In the genomic region with DNA sequence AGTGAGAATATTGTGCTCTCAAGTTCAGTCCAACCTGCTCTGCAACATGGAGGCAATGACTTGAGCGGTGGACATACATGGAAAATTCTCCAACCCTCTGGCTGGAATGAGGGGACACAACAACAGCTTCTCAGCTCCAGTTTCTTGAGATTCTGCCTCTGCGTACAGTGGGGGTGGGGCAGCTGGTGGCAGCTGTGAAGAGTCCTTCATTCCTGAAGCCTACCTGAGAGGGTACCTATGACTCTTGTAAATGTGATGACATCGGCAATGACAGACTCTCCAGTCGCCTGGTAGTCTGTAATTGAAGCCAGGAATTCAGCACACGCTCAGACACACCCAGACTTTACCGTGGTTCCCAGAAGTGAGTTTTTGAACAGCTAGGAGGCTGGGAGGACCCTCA, we compare ENCODE assay signal across 29 mouse cellular contexts. TPM values are rescaled to one million over a fixed set of nuclear protein-coding genes. Genes with fewer than 3 reads are reported as not detected.
A peak's percentile ranks its signal among the peaks of the same experiment; 100 is the strongest.
DNase-seq lines count a peak whose midpoint lies in the region; ATAC-seq and TF ChIP-seq lines count a peak whose summit lies in the region.
"Had no signal": no experiment of that assay in that cellular context is flagged by ENCODE, and none has a peak within 500 bp of the region (broad histone marks: within the 10 kb centered on the region; RNA-seq: fewer than 3 reads in every experiment).

No protein-coding gene starts in this region.

- no peak for TF ChIP-seq POLR2A in lung, adult 2 months (IDR thresholded peaks at IDR 0.05; ENCODE audit: borderline replicate concordance, extremely low read depth, low read depth, low read length)

- 73% methylated on average over 6 of the region's 6 CpGs for WGBS in heart, embryonic 10.5 days
- WGBS in heart, embryonic 12.5 days, result 64% methylated on average over 6 of the region's 6 CpGs
- 48% methylated on average over 6 of the region's 6 CpGs for WGBS in lung, postnatal 0 days
- WGBS in lung, adult 2 months, result 54% methylated on average over 6 of the region's 6 CpGs

- peak; percentile 24 for DNase-seq in heart, embryonic 10.5 days (ENCODE audit: low spot score)
- peak; percentile 63 for DNase-seq in lung, postnatal 0 days (ENCODE audit: low spot score)
- no peak for DNase-seq in lung, adult 2 months
- peak; percentile 8 for DNase-seq in lung, postnatal 10 days
- no peak for DNase-seq in kidney, adult 8-10 months
- no peak for DNase-seq in left cerebral cortex, postnatal 14 days (ENCODE audit: low spot score in 2 of 2)
- DNase-seq: adrenal gland, postnatal 10 days; adrenal gland, postnatal 36 days; B cell, adult 2 months; cerebellum, adult 18-20 months; cerebellum, adult 9-10 months; cerebellum, postnatal 14 days; gastrocnemius, postnatal 14 days; heart, adult 18-20 months; heart, postnatal 36 days had no signal

- no peaks in the 10 kb centered on the region for H3K36me3 ChIP-seq in heart, embryonic 10.5 days
- no peaks in the 10 kb centered on the region for H3K36me3 ChIP-seq in heart, embryonic 12.5 days
- H3K36me3 ChIP-seq in lung, postnatal 0 days (ENCODE audit: insufficient read depth, low read length), result no peaks in the 10 kb centered on the region
- H3K36me3 ChIP-seq: forebrain, embryonic 10.5 days; heart, embryonic 15.5 days; hindbrain, embryonic 10.5 days; hindbrain, embryonic 13.5 days had no signal

- H3K27me3 ChIP-seq in heart, embryonic 10.5 days (ENCODE audit: insufficient read depth, poor library complexity, severe bottlenecking), result no peaks in the 10 kb centered on the region; the same call in none of the 2 replicates
- H3K27me3 ChIP-seq in heart, embryonic 12.5 days (replicated peaks), result peaks cover 9% of the 10 kb centered on the region; the same call in 1 of the 2 replicates
- no peaks in the 10 kb centered on the region for H3K27me3 ChIP-seq in lung, postnatal 0 days (replicated peaks; ENCODE audit: insufficient read depth, low read length)
- H3K27me3 ChIP-seq: forebrain, embryonic 13.5 days had no signal

- no peak overlapping the region for H3K27ac ChIP-seq in heart, embryonic 10.5 days
- no peak overlapping the region for H3K27ac ChIP-seq in heart, embryonic 12.5 days (ENCODE audit: poor library complexity, severe bottlenecking)
- H3K27ac ChIP-seq in lung, postnatal 0 days (ENCODE audit: low read length), result no peak overlapping the region
- H3K27ac ChIP-seq: forebrain, embryonic 10.5 days; forebrain, embryonic 13.5 days; heart, embryonic 15.5 days; hindbrain, embryonic 10.5 days; hindbrain, embryonic 13.5 days had no signal

- H3K4me3 ChIP-seq in heart, embryonic 10.5 days, result no peak overlapping the region
- no peak overlapping the region for H3K4me3 ChIP-seq in heart, embryonic 12.5 days
- no peak overlapping the region for H3K4me3 ChIP-seq in lung, postnatal 0 days (ENCODE audit: low read depth, low read length)
- no peak overlapping the region for H3K4me3 ChIP-seq in lung, adult 2 months (replicated peaks; ENCODE audit: extremely low read depth, low read depth, low read length)
- H3K4me3 ChIP-seq: forebrain, embryonic 10.5 days; forebrain, embryonic 13.5 days; heart, embryonic 15.5 days; hindbrain, embryonic 10.5 days; hindbrain, embryonic 13.5 days had no signal

- ATAC-seq in heart, embryonic 12.5 days (ENCODE audit: insufficient number of reproducible peaks, low FRiP score), result no peak
- ATAC-seq in lung, postnatal 0 days, result peak; percentile 91
- ATAC-seq: forebrain, embryonic 13.5 days; forebrain, embryonic 16.5 days; hindbrain, embryonic 16.5 days had no signal

- intact Hi-C loops in left cerebral cortex, postnatal 14 days (cut with DNase I), result no loop called here

- no peak for TF ChIP-seq CTCF in lung, postnatal 0 days (IDR thresholded peaks at IDR 0.05)
- no peak for TF ChIP-seq CTCF in lung, adult 2 months (IDR thresholded peaks at IDR 0.05; ENCODE audit: insufficient read depth, low read length)

- 0 out of 2 replicates have a peak, but pooled peaks have one; percentile 15 for TF ChIP-seq EP300 in lung, postnatal 0 days (IDR thresholded peaks at IDR 0.05)

- H3K9me3 ChIP-seq in heart, embryonic 10.5 days, result no peaks in the 10 kb centered on the region
- no peaks in the 10 kb centered on the region for H3K9me3 ChIP-seq in heart, embryonic 12.5 days (replicated peaks)
- H3K9me3 ChIP-seq in lung, postnatal 0 days (ENCODE audit: low read length), result no peaks in the 10 kb centered on the region
- H3K9me3 ChIP-seq: forebrain, embryonic 10.5 days; forebrain, embryonic 13.5 days; heart, embryonic 15.5 days; hindbrain, embryonic 10.5 days; hindbrain, embryonic 13.5 days had no signal

- H3K9ac ChIP-seq in heart, embryonic 12.5 days, result no peak overlapping the region
- no peak overlapping the region for H3K9ac ChIP-seq in lung, postnatal 0 days (replicated peaks; ENCODE audit: low read depth)
- H3K9ac ChIP-seq: forebrain, embryonic 13.5 days; heart, embryonic 15.5 days; hindbrain, embryonic 13.5 days had no signal

- H3K4me2 ChIP-seq in heart, embryonic 12.5 days, result no peak overlapping the region
- no peak overlapping the region for H3K4me2 ChIP-seq in lung, postnatal 0 days (replicated peaks; ENCODE audit: low read depth, low read length)
- H3K4me2 ChIP-seq: forebrain, embryonic 13.5 days; heart, embryonic 15.5 days; hindbrain, embryonic 13.5 days had no signal

- H3K4me1 ChIP-seq in heart, embryonic 10.5 days, result no peaks in the 10 kb centered on the region
- H3K4me1 ChIP-seq in heart, embryonic 12.5 days (replicated peaks), result no peaks in the 10 kb centered on the region
- no peaks in the 10 kb centered on the region for H3K4me1 ChIP-seq in lung, postnatal 0 days (ENCODE audit: insufficient read depth, low read depth, low read length)
- H3K4me1 ChIP-seq in lung, adult 2 months (ENCODE audit: control insufficient read depth, insufficient read depth, low read length), result no peaks in the 10 kb centered on the region
- H3K4me1 ChIP-seq: forebrain, embryonic 10.5 days; forebrain, embryonic 13.5 days; heart, embryonic 15.5 days; hindbrain, embryonic 10.5 days; hindbrain, embryonic 13.5 days had no signal

RNA-seq across cellular contexts. Expression of gene Hoxc13, which starts 58.5 kb away (rescaled TPM):
- polyA plus RNA-seq in heart, embryonic 10.5 days (2016; fragmentation: Nextera tagmentation; extraction: Ambion mirVana), result not detected in 2 replicates
- 0.18 TPM in 1 of 2 replicates, not detected in the other for polyA plus RNA-seq in heart, embryonic 12.5 days (2016; fragmentation: Nextera tagmentation; extraction: Ambion mirVana)
- polyA plus RNA-seq in lung, postnatal 0 days (2015; fragmentation: Nextera tagmentation; extraction: Ambion mirVana), result not detected in 2 replicates
- polyA plus RNA-seq in lung, adult 2 months (2012; rRNA removed), result not detected in 2 replicates
- not detected for total RNA-seq in left cerebral cortex, postnatal 14 days (2021)
- total RNA-seq: adrenal gland, adult 18-20 months; adrenal gland, postnatal 10 days; adrenal gland, postnatal 36 days; CH12.LX; gastrocnemius, adult 18-20 months; gastrocnemius, postnatal 14 days; gastrocnemius, postnatal 4 days; heart, adult 18-20 months; heart, postnatal 10 days; heart, postnatal 36 days; MEL had no signal
- polyA plus RNA-seq: forebrain, embryonic 10.5 days; forebrain, embryonic 13.5 days; forebrain, embryonic 16.5 days; heart, embryonic 15.5 days; hindbrain, embryonic 13.5 days; hindbrain, embryonic 16.5 days had no signal

Comparison
In these comparisons a context has a peak if more than half of its experiments do, and no peak if none do; other contexts are left out.
1. DNase-seq: peak in heart, embryonic 10.5 days (single experiment), lung, postnatal 0 days (single experiment) and lung, postnatal 10 days (single experiment); none in lung, adult 2 months (single experiment), kidney, adult 8-10 months (0 of 2) and left cerebral cortex, postnatal 14 days (0 of 2).